16 mouse cellular contexts compared by ENCODE assay signal in the genomic region with DNA sequence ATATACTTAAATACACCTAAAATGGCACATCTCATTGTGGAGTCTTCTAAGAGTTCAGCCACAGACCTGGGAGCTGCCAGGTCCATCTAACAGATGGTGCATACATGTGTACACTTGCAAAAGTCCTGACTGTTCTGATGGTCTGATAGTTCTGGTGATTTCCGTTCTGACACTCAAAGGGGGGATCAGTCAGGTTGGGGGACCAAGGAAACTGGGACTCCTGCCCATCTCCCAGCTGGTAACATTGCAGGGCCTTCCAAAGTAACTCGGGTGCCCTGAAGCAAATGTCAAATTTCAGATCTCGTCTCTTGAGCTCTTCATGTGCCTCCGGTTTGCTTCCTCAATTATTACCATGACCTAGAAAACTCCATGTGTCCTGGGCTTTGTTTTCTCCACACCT. TPM values are rescaled to one million over a fixed set of nuclear protein-coding genes. Genes with fewer than 3 reads are reported as not detected.
DNase-seq lines count a peak whose midpoint lies in the region.
"Had no signal": no experiment of that assay in that cellular context is flagged by ENCODE, and none has a peak within 500 bp of the region (broad histone marks: within the 10 kb centered on the region; RNA-seq: fewer than 3 reads in every experiment).

No protein-coding gene starts in this region.

- H3K27ac ChIP-seq in heart, embryonic 10.5 days = 0 out of 2 replicates have a peak overlapping the region, but pooled peaks have one; percentile 56
- H3K27ac ChIP-seq: embryonic facial prominence, embryonic 13.5 days; forebrain, embryonic 12.5 days; heart, embryonic 13.5 days; hindbrain, embryonic 12.5 days had no signal

- no peak overlapping the region for H3K4me3 ChIP-seq in heart, embryonic 10.5 days
- H3K4me3 ChIP-seq: embryonic facial prominence, embryonic 13.5 days; forebrain, embryonic 12.5 days; heart, embryonic 13.5 days; hindbrain, embryonic 12.5 days had no signal

- no peaks in the 10 kb centered on the region for H3K36me3 ChIP-seq in heart, embryonic 10.5 days
- H3K36me3 ChIP-seq: embryonic facial prominence, embryonic 13.5 days; forebrain, embryonic 12.5 days; heart, embryonic 13.5 days; hindbrain, embryonic 12.5 days had no signal

- peaks cover 69% of the 10 kb centered on the region for H3K4me1 ChIP-seq in heart, embryonic 10.5 days

- WGBS in heart, embryonic 10.5 days = 90% methylated on average over 4 of the region's 4 CpGs

- no peaks in the 10 kb centered on the region for H3K9me3 ChIP-seq in heart, embryonic 10.5 days
- H3K9me3 ChIP-seq: embryonic facial prominence, embryonic 13.5 days; forebrain, embryonic 12.5 days; G1E; heart, embryonic 13.5 days; hindbrain, embryonic 12.5 days had no signal

- no peaks in the 10 kb centered on the region for H3K27me3 ChIP-seq in heart, embryonic 10.5 days (ENCODE audit: insufficient read depth, poor library complexity, severe bottlenecking)
- H3K27me3 ChIP-seq: embryonic facial prominence, embryonic 13.5 days; forebrain, embryonic 12.5 days; hindbrain, embryonic 12.5 days had no signal

- peak; percentile 51 for DNase-seq in cerebellum, adult 11-12 months
- no peak for DNase-seq in cerebellum, postnatal 4 days (ENCODE audit: low spot score in 2 of 2)
- peak; percentile 40 for DNase-seq in cerebellum, postnatal 14 days
- no peak for DNase-seq in cerebellum, postnatal 36 days
- DNase-seq in heart, embryonic 10.5 days (ENCODE audit: low spot score) = peak; percentile 33
- no peak for DNase-seq in heart, adult 18-20 months
- DNase-seq in brain, adult 2 months (ENCODE audit: low read depth, low spot score) = peak; percentile 49
- DNase-seq: adrenal gland, adult 8-10 months; adrenal gland, postnatal 36 days; gastrocnemius, postnatal 25 days; heart, postnatal 4 days had no signal

RNA-seq across cellular contexts. Expression of a gene that starts 13.5 kb away (rescaled TPM):
- 41.5 and 45.9 TPM in 2 replicates for polyA plus RNA-seq in heart, embryonic 10.5 days (2016; fragmentation: Nextera tagmentation; extraction: Ambion mirVana)
- 10 to 100 TPM; 55.3 to 63.9 TPM for total RNA-seq in heart, adult 18-20 months (2021)

Comparison
In these comparisons a context has a peak if more than half of its experiments do, and no peak if none do; other contexts are left out.
1. DNase-seq: peak in cerebellum, adult 11-12 months (single experiment), cerebellum, postnatal 14 days (2 of 2), heart, embryonic 10.5 days (single experiment) and brain, adult 2 months (single experiment); none in cerebellum, postnatal 4 days (0 of 2), cerebellum, postnatal 36 days (0 of 2) and heart, adult 18-20 months (0 of 2).